Mouse (Mus musculus) ES-E14 (cell line): ENCODE results near the gene Zbed3. TPM values are rescaled to one million over a fixed set of nuclear protein-coding genes. Genes with fewer than 3 reads are reported as not detected.

Source experiments
- DNase-seq: peaks from one replicate; pipeline ENCODE4 v3.0.0-alpha.2; 2013; ENCODE audit warnings: low read depth, low spot score
- H3K27ac ChIP-seq: 2 replicates; pipeline ENCODE4 v1.5.1; 2012; ENCODE audit warnings: low read depth, mild to moderate bottlenecking, low read length, moderate library complexity, mixed read lengths; ENCODE audit not compliant: poor library complexity, insufficient read depth, severe bottlenecking
- H3K36me3 ChIP-seq: 2 replicates; pipeline ENCODE4 v1.6.1; 2012; ENCODE audit warnings: mild to moderate bottlenecking, low read length, moderate library complexity, mixed read lengths; ENCODE audit not compliant: control insufficient read depth, poor library complexity, insufficient read depth, severe bottlenecking
- H3K4me1 ChIP-seq, 2 experiments: fragments of 150-350 bp in 1 of 2; sonication (generic) in 1 of 2; 2 replicates each; pipeline ENCODE4 v1.6.1; 2012; ENCODE audit warnings: low read length in 2 of 2, mild to moderate bottlenecking in 1 of 2, mixed read lengths in 1 of 2; ENCODE audit not compliant: control insufficient read depth in 2 of 2, insufficient read depth in 2 of 2, poor library complexity in 1 of 2
- H3K4me3 ChIP-seq, 2 experiments: fragments of 150-350 bp in 1 of 2; sonication (generic) in 1 of 2; 2 replicates each; pipeline ENCODE4 v1.5.1; 2012; ENCODE audit warnings: low read length in 2 of 2, low read depth in 1 of 2, mild to moderate bottlenecking in 1 of 2, mixed read lengths in 1 of 2; ENCODE audit not compliant: insufficient read depth in 1 of 2, poor library complexity in 1 of 2, severe bottlenecking in 1 of 2
- H3K9ac ChIP-seq: 2 replicates; pipeline ENCODE4 v1.6.1; 2012; ENCODE audit warnings: low read depth, mild to moderate bottlenecking, low read length, mixed read lengths; ENCODE audit not compliant: poor library complexity, insufficient read depth, severe bottlenecking
- H3K9me3 ChIP-seq: fragments of 150-350 bp; sonication (generic); 2 replicates; pipeline ENCODE4 v1.6.1; 2012; ENCODE audit warnings: low read depth, mild to moderate bottlenecking, low read length; ENCODE audit not compliant: control insufficient read depth, insufficient read depth
- CHD2 ChIP-seq: IDR thresholded peaks from 2 replicates; pipeline ENCODE4 v1.6.1; 2014; ENCODE audit warnings: mild to moderate bottlenecking, low read depth, low read length, inconsistent platforms
- HCFC1 ChIP-seq: IDR thresholded peaks from 2 replicates; pipeline ENCODE4 v1.6.1; 2012; ENCODE audit warnings: low read length, inconsistent platforms, borderline replicate concordance; ENCODE audit not compliant: insufficient read depth
- MAFK ChIP-seq: IDR thresholded peaks from 2 replicates; pipeline ENCODE4 v1.6.1; 2014; ENCODE audit warnings: mild to moderate bottlenecking, low read depth, low read length, inconsistent platforms; ENCODE audit not compliant: insufficient read depth
- ZC3H11A ChIP-seq: IDR thresholded peaks from 2 replicates; pipeline ENCODE4 v1.6.1; 2012; ENCODE audit warnings: low read depth, mild to moderate bottlenecking, inconsistent platforms, low read length, borderline replicate concordance
- ZNF384 ChIP-seq: IDR thresholded peaks from 2 replicates; pipeline ENCODE4 v1.6.1; 2012; ENCODE audit warnings: low read depth, low read length, inconsistent platforms
- in situ Hi-C, 2 experiments: fragments of 600-800 bp; cut with MboI; formaldehyde crosslinking; loops; one replicate each; pipeline ENCODE4 v1.15.1; 2025; ENCODE audit warnings: low sequenced_read_pairs in 2 of 2, inconsistent platforms in 1 of 2; ENCODE audit not compliant: unreplicated experiment in 2 of 2
- total RNA-seq: library from RNA; depleted of rRNA; stranded (reverse); fragments of 300-350 nt; gene quantifications from 2 replicates; pipeline ENCODE4 v1.2.3, GENCODE M21; 2012

Gene Zbed3
- total RNA-seq, 1 experiment, result 4.7 TPM

DNA sequence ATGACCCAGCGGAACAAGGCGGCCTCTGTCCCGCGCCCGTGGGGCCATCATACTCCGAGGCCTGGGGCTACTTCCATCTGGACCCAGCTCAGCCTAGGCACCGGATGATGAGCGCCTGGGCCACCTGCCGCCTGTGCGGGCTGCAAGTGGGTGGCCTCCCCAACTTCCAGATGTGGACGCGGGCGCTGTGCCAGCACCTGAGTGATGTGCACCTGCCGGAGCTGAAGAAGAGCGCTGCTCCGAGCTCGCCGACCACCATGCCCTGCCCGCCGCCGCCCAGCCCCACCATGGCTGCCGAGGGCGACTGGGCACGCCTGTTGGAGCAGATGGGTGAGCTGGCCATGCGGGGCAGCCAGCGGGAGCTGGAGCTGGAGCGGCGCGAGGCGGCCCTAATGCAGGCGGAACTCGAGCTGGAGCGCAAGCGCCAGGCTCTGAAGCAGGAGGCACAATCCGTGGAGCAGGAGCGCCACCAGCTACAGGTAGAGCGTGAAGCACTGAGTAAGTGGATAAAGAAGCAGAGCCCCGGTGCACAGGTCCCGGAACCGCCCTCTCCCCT is 12.8 kb downstream of the Zbed3 start:
- no peak for DNase-seq
- Histone ChIP-seq H3K27ac (no peak overlapping the region), H3K4me3 (peak overlapping the region; percentile 72 to 75), H3K9me3 (no peaks in the 10 kb centered on the region), H3K9ac (peak overlapping the region; percentile 71), H3K4me1 (peaks cover 7 to 14% of the 10 kb centered on the region in 2 experiments), H3K36me3 (peaks cover 6% of the 10 kb centered on the region; the same call in 1 of the 2 replicates)
- in situ Hi-C loops, result no loop called here
- TF ChIP-seq HCFC1, result no peak
- no peak for TF ChIP-seq ZC3H11A
- no peak for TF ChIP-seq ZNF384
- TF ChIP-seq CHD2, result no peak
- TF ChIP-seq MAFK, result no peak

DNA sequence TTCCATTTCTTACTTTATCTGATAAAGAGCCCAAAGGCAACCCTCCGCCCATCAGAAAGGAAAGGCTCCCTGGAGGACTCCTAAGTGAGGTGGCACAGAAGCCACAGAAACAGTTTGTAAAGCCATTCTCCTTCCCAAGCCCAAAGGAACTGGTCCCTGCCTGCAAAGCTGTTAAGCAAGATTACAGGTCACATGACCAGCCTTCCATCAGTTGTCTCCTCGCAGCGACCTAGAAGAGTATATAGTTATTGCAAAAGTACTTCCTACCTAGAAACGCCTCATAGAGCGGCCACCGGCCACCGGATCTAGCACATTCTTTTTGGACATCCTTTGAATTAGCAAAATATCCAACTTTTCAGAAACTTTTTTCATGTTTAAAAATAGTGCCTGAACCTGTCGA is 20.1 kb downstream of the Zbed3 start:
- H3K9me3 ChIP-seq, result no peaks in the 10 kb centered on the region
- H3K27ac ChIP-seq, result no peak overlapping the region
- H3K4me1 ChIP-seq, result peaks cover 2% of the 10 kb centered on the region in 2 experiments; a peak in 1 of 4 replicates
- peaks cover 6% of the 10 kb centered on the region; the same call in 1 of the 2 replicates for H3K36me3 ChIP-seq
- no peak for DNase-seq
- TF ChIP-seq HCFC1 (no peak), ZNF384 (no peak), ZC3H11A (no peak), CHD2 (no peak), MAFK (no peak)
- no peak overlapping the region for H3K9ac ChIP-seq
- no peak overlapping the region for H3K4me3 ChIP-seq
- in situ Hi-C loops, result no loop called here

DNA sequence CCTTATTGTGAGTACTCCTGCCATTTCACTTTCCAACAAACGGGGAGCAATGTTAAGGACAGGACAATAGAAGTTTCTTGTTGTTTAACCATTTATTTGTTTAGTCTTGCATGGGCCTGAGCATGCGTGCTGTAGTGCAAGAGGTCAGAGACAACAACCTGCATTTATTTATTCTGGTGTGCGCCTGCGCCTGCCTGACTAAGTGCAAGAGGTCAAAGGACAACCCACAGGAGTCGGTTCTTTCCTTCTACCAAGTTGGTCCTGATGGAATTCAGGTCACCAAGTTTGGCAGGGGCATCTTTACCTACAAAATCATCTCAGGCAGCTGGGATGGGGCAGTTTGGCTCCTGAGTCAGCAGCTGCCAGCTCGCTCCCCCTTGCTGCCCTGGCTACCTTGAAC is 22.5 kb downstream of the Zbed3 start:
- H3K27ac ChIP-seq, result no peak overlapping the region
- H3K4me3 ChIP-seq, result no peak overlapping the region
- DNase-seq, result no peak
- no peaks in the 10 kb centered on the region for H3K9me3 ChIP-seq
- H3K36me3 ChIP-seq, result 0 out of 2 replicates have a peak, but pooled peaks cover 2% of the 10 kb centered on the region
- H3K4me1 ChIP-seq, result peaks cover 2% of the 10 kb centered on the region in 2 experiments; a peak in 1 of 4 replicates
- no peak overlapping the region for H3K9ac ChIP-seq
- TF ChIP-seq ZC3H11A (no peak), HCFC1 (no peak), CHD2 (no peak), MAFK (no peak), ZNF384 (no peak)
- in situ Hi-C loops, result no loop called here

DNA sequence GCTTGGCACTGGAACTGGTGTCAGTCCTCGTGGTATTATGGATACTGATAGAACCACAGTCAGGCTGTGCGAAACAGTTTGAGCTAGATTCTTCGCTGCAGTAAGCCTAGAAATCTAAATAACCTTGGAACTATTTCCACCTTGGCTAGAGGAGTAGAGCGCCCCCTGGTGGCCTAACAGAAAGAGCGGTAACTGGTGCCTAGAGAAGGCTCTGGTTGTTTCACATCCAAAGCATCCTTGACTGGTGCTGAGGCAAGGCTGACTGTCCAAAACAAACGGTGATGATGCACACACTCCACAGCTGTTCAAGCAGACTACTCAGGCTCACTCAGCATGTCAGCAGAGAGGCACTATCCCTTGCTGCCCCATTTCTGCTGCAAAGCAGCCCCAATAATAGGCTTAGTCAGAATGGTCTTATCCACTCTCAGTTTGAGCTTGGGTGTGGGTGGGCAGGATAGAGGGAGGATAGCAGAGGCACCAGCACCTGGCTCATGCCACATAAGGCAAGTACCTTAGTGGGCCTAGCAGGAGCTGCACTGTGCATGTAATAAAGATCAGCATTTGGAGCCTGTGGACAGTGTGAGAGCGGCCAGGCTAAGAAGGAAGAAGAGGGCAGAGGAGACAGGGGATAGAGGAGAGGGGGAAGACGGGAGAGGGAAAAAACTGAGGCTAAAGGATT is 23.7 kb downstream of the Zbed3 start:
- peak; percentile 66 for DNase-seq
- Histone ChIP-seq H3K9ac (no peak overlapping the region), H3K4me3 (no peak overlapping the region), H3K27ac (no peak overlapping the region), H3K4me1 (peaks cover 2% of the 10 kb centered on the region in 2 experiments; a peak in 1 of 4 replicates), H3K36me3 (peaks cover 11% of the 10 kb centered on the region), H3K9me3 (no peaks in the 10 kb centered on the region)
- TF ChIP-seq ZNF384 (no peak), HCFC1 (no peak), CHD2 (no peak)
- in situ Hi-C loops, result no loop called here

DNA sequence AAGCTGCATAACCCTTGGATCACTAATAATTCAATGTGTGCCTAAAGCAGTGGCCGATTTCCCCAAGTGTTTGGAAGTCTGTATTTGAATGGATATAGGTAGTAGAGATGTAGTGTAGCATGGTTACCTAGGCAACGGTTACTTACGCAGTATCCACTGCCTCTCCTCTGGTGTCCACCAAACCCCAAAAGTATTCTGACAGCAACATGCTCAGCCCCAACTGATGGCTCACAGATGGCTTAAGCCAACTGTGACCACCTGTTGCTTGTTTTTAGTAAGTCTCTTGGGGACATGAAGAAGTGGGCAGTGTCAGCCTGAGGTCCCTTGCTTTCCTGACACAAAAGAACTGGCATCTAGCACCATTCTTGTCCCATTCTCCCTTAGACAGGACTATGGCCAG is 25.1 kb downstream of the Zbed3 start:
- Histone ChIP-seq H3K27ac (no peak overlapping the region), H3K36me3 (peaks cover 14% of the 10 kb centered on the region), H3K9me3 (no peaks in the 10 kb centered on the region), H3K9ac (no peak overlapping the region), H3K4me1 (peaks cover 2% of the 10 kb centered on the region in 2 experiments; a peak in 1 of 4 replicates), H3K4me3 (no peak overlapping the region)
- no peak for DNase-seq
- in situ Hi-C loops, result no loop called here
- TF ChIP-seq ZNF384 (no peak), ZC3H11A (no peak), CHD2 (no peak), MAFK (no peak), HCFC1 (no peak)
